Mouse (Mus musculus) heart, embryonic 13.5 days (tissue): Measurements from ENCODE around the gene Ccdc167. TPM values are rescaled to one million over a fixed set of nuclear protein-coding genes. Genes with fewer than 3 reads are reported as not detected.

ENCODE experiments used
- ATAC-seq: fragments of 200-750 bp; cut with Nextera tagmentation; 2 replicates; pipeline ENCODE4 v1.8.0; 2017; ENCODE audit warnings: moderate TSS enrichment; ENCODE audit not compliant: insufficient number of reproducible peaks, low FRiP score, low TSS enrichment; ENCODE audit errors: extremely low read depth
- H3K27ac ChIP-seq: fragments of 300-500 bp; sonication (generic); replicated peaks from 2 replicates; pipeline ENCODE4 v1.5.1; 2015; ENCODE audit warnings: moderate library complexity, mild to moderate bottlenecking, inconsistent platforms
- H3K27me3 ChIP-seq: fragments of 300-500 bp; sonication (generic); replicated peaks from 2 replicates; pipeline ENCODE4 v1.6.1; 2015; ENCODE audit warnings: mild to moderate bottlenecking, inconsistent platforms
- H3K36me3 ChIP-seq: fragments of 300-500 bp; sonication (generic); 2 replicates; pipeline ENCODE4 v1.6.1; 2015; ENCODE audit warnings: mild to moderate bottlenecking, inconsistent platforms
- H3K4me1 ChIP-seq: fragments of 300-500 bp; sonication (generic); 2 replicates; pipeline ENCODE4 v1.6.1; 2015; ENCODE audit warnings: inconsistent platforms
- H3K4me2 ChIP-seq: fragments of 300-500 bp; sonication (generic); 2 replicates; pipeline ENCODE4 v1.6.1; 2015; ENCODE audit warnings: inconsistent platforms, mild to moderate bottlenecking, moderate library complexity
- H3K4me3 ChIP-seq: fragments of 300-500 bp; sonication (generic); 2 replicates; pipeline ENCODE4 v1.5.1; 2015; ENCODE audit warnings: moderate library complexity, mild to moderate bottlenecking, inconsistent platforms
- H3K9ac ChIP-seq: fragments of 300-500 bp; sonication (generic); 2 replicates; pipeline ENCODE4 v1.6.1; 2015; ENCODE audit warnings: inconsistent platforms, mild to moderate bottlenecking, moderate library complexity
- H3K9me3 ChIP-seq: fragments of 300-500 bp; sonication (generic); 2 replicates; pipeline ENCODE4 v1.6.1; 2016; ENCODE audit warnings: inconsistent platforms
- WGBS: fragments of 180-500 bp; shearing (Covaris S2); methylation state at CpG from one replicate; pipeline ENCODE4 v1.1.7; 2015; ENCODE audit warnings: mixed read lengths; 5-methylcytosine and 5-hydroxymethylcytosine counted together
- polyA plus RNA-seq: library from polyadenylated mRNA; unstranded; fragments of >200 nt; fragmentation: Nextera tagmentation; extraction: Ambion mirVana; gene quantifications from 2 replicates; pipeline ENCODE4 v1.2.1, GENCODE M21; 2015

Gene Ccdc167
- polyA plus RNA-seq, 1 experiment from 2014 or later, result 14.4 TPM

DNA sequence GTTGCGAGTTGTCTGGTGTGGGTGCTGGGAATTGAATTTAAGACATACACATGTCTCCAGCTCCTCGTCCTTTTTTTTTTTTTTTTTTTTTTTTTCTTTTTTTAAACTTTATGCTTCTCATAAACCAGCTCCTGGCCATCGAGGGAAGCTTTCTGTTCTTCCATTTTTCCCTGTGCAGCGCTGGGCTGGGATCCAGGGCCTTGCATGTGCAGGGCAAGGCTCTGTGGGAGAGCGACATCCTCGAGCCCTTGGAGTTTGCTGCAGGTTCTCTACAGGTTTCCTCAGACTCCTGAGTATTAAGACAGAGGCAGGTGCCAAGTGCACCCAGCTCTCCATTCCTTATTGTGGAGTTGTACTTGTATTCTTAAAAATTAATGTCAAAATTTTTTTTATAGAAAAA, 54.7 kb downstream of the Ccdc167 start:
- H3K9me3 ChIP-seq, result no peaks in the 10 kb centered on the region
- peaks cover 27% of the 10 kb centered on the region for H3K4me1 ChIP-seq
- no peak overlapping the region for H3K9ac ChIP-seq
- H3K4me2 ChIP-seq, result peak overlapping the region; percentile 93
- no peaks in the 10 kb centered on the region for H3K27me3 ChIP-seq
- H3K36me3 ChIP-seq, result peaks cover 39% of the 10 kb centered on the region
- no peak for ATAC-seq
- H3K27ac ChIP-seq, result no peak overlapping the region
- 81% methylated on average over 6 of the region's 6 CpGs for WGBS
- no peak overlapping the region for H3K4me3 ChIP-seq

GRCm38 (mm10) chr17:29660762-29661391, 56.0 kb downstream of the Ccdc167 start:
- peak overlapping the region; percentile 96 for H3K9ac ChIP-seq
- H3K4me2 ChIP-seq, result peak overlapping the region; percentile 93
- peaks cover 27% of the 10 kb centered on the region for H3K4me1 ChIP-seq
- under 1% methylated on average over 41 of the region's 41 CpGs for WGBS
- no peak for ATAC-seq
- H3K27ac ChIP-seq, result peak overlapping the region; percentile 89
- H3K4me3 ChIP-seq, result peak overlapping the region; percentile 81
- peaks cover 27% of the 10 kb centered on the region for H3K36me3 ChIP-seq
- no peaks in the 10 kb centered on the region for H3K9me3 ChIP-seq
- no peaks in the 10 kb centered on the region for H3K27me3 ChIP-seq

DNA sequence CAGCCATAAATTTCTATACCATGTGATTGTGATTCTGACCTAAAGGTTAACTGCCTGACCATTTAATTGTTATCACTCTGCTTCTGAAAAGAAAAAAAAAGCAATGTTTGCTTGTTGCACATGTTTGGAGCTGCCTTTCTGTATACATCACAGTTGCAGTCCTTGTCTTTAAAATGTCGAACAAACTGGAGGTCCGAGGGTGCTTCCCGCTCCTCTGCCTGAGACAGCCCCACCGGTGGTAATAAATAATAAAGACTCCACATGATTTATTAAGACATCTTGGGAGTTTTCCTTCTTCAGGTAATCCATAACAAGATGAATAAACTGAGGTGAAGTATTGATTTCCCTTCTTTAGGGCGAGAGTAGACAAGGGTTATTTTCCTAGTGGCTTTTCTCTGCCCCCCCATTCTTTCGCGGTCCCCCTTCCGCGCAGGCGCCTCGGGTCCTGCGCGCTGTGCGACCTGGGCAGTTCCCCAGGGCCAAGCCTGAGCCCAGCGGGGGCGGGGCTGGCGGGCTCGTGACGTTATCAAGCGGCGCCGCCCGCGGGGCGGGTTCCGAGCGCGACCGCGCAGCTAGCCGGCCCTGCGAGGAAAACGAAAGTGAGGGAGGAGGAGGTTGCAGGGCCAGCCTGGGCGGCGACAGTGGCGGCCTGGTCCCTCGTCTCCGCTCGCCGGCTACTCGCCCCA, 56.6 kb downstream of the Ccdc167 start, which contains the start of gene Cmtr1:
Cmtr1 (plus strand) TSS at position 520 of the 686 bp plus-strand sequence.
- WGBS, result 1% methylated on average over 41 of the region's 41 CpGs
- H3K27me3 ChIP-seq, result no peaks in the 10 kb centered on the region
- peak within 1 kb of the TSS; percentile 89 for H3K27ac ChIP-seq
- peaks cover 22% of the 10 kb centered on the region for H3K36me3 ChIP-seq
- H3K4me2 ChIP-seq, result peak within 1 kb of the TSS; percentile 93
- H3K4me1 ChIP-seq, result peaks cover 27% of the 10 kb centered on the region
- no peaks in the 10 kb centered on the region for H3K9me3 ChIP-seq
- H3K9ac ChIP-seq, result peak within 1 kb of the TSS; percentile 96
- peak; percentile 92 for ATAC-seq
- peak within 1 kb of the TSS; percentile 81 for H3K4me3 ChIP-seq

DNA sequence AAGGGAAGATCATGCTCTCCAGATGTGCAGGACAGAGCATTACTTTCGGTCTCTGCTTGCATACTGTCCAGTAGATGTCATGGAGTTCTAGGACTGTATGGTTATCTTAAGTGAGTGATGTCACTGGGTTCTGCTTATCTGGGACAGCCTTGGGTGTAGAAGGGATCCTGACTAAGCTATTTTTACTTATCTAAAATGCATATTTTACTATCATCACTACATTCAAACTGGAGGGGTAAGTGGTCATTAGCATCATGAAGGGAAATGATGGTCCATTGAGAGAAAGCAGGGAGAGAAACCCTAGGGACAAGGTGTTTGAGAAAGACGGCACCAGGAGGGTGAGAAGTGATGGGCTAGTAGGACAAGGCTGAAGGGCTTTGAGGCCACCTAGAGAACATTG, 58.6 kb downstream of the Ccdc167 start:
- Histone ChIP-seq H3K9me3 (no peaks in the 10 kb centered on the region), H3K27ac (peak overlapping the region; percentile 45), H3K27me3 (no peaks in the 10 kb centered on the region), H3K4me3 (peak overlapping the region; percentile 24; the same call in 1 of the 2 replicates), H3K4me1 (peaks cover 27% of the 10 kb centered on the region), H3K4me2 (peak overlapping the region; percentile 33), H3K36me3 (peaks cover 3% of the 10 kb centered on the region), H3K9ac (no peak overlapping the region)
- ATAC-seq, result peak; percentile 59; the same call in 1 of the 2 replicates
- 18% methylated on average over 2 of the region's 2 CpGs for WGBS

- ATAC-seq, result no peak
- Histone ChIP-seq H3K9ac (no peak overlapping the region), H3K36me3 (peaks cover 66% of the 10 kb centered on the region), H3K4me1 (peaks cover 29% of the 10 kb centered on the region), H3K27ac (no peak overlapping the region), H3K4me2 (no peak overlapping the region), H3K9me3 (0 out of 2 replicates have a peak, but pooled peaks cover 2% of the 10 kb centered on the region), H3K27me3 (no peaks in the 10 kb centered on the region), H3K4me3 (no peak overlapping the region)
- 65% methylated on average over 3 of the region's 3 CpGs for WGBS
Measured at GRCm38 (mm10) chr17:29642219-29642618, 74.6 kb downstream of the Ccdc167 start.

GRCm38 (mm10) chr17:29640971-29641370, 75.9 kb downstream of the Ccdc167 start:
- ATAC-seq, result no peak

GRCm38 (mm10) chr17:29637895-29638294, 78.9 kb downstream of the Ccdc167 start:
- H3K27me3 ChIP-seq, result no peaks in the 10 kb centered on the region
- H3K27ac ChIP-seq, result 0 out of 2 replicates have a peak overlapping the region, but pooled peaks have one; percentile 21
- H3K36me3 ChIP-seq, result peaks cover 98% of the 10 kb centered on the region
- peaks cover 26% of the 10 kb centered on the region for H3K4me1 ChIP-seq
- ATAC-seq, result no peak
- H3K4me3 ChIP-seq, result no peak overlapping the region
- no peak overlapping the region for H3K9ac ChIP-seq
- no peak overlapping the region for H3K4me2 ChIP-seq
- no peaks in the 10 kb centered on the region for H3K9me3 ChIP-seq
- WGBS, result 66% methylated on average over 8 of the region's 8 CpGs

More at GRCm38 (mm10) chr17:29640971-29641370, 75.9 kb downstream of the Ccdc167 start:
- Histone ChIP-seq H3K9me3 (no peaks in the 10 kb centered on the region), H3K4me3 (no peak overlapping the region), H3K9ac (no peak overlapping the region), H3K27ac (no peak overlapping the region), H3K4me2 (no peak overlapping the region), H3K4me1 (peaks cover 37% of the 10 kb centered on the region), H3K27me3 (no peaks in the 10 kb centered on the region), H3K36me3 (peaks cover 72% of the 10 kb centered on the region)
- 82% methylated on average over 11 of the region's 11 CpGs for WGBS

DNA sequence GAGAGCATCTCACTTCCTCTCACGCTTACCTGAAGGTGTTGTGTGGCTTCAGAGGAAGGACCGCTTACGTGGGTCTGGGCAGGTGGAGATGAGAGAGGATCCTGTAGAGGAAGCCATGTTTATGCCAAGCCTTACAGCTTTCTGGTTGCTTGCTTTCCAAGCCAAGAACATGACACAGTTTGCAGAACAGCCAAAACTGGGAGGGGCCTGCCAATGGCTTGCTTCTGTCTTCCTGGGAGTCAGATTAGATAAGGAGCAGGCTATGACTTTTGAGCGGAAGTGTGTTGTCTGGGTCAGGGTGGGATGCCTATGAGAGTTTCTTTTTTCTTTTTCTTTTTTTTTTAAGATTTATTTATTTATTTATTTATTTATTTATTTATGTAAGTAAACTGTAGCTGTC, 79.5 kb downstream of the Ccdc167 start:
- Histone ChIP-seq H3K4me1 (peaks cover 26% of the 10 kb centered on the region), H3K4me2 (no peak overlapping the region), H3K27ac (no peak overlapping the region), H3K9ac (0 out of 2 replicates have a peak overlapping the region, but pooled peaks have one; percentile 33), H3K27me3 (no peaks in the 10 kb centered on the region), H3K36me3 (peaks cover 99% of the 10 kb centered on the region), H3K4me3 (no peak overlapping the region), H3K9me3 (no peaks in the 10 kb centered on the region)
- ATAC-seq, result no peak
- 80% methylated on average over 4 of the region's 4 CpGs for whole genome bisulfite sequencing

Other genes with a start within 250 kb of the Ccdc167 start
- 19.3 and 20.0 TPM in 2 replicates for gene Pim1, start 226.3 kb downstream of the Ccdc167 start, polyA plus RNA-seq
- gene Gm17657, start 167.4 kb downstream of the Ccdc167 start, polyA plus RNA-seq, result not detected in 2 replicates
- 10.3 and 10.7 TPM in 2 replicates for gene Tbc1d22b, start 167.3 kb downstream of the Ccdc167 start, polyA plus RNA-seq
- gene Tmem217, start 164.7 kb downstream of the Ccdc167 start, polyA plus RNA-seq, result 0.59 and 0.89 TPM in 2 replicates
- 47.7 and 54.1 TPM in 2 replicates for gene Rnf8, start 102.3 kb downstream of the Ccdc167 start, polyA plus RNA-seq
- gene Gm28043, start 102.2 kb downstream of the Ccdc167 start, polyA plus RNA-seq, result 1.5 and 1.6 TPM in 2 replicates
- gene Cmtr1, start 56.4 kb downstream of the Ccdc167 start, polyA plus RNA-seq, result 87.9 and 91.2 TPM in 2 replicates